Mouse (Mus musculus) spleen, adult 18-20 months (tissue): ENCODE measurements at regions not wholly inside any gene's neighbourhood (a gene's known extent, or its start where the extent isn't known, plus 50 kb on each side); places are given as distances from the start of the nearest gene placed in this dataset.
A peak's percentile ranks its signal among the peaks of the same experiment; 100 is the strongest.

Source experiments
- DNase-seq, 2 experiments: peaks; one replicate each; pipeline ENCODE4 v3.0.0; 2022; ENCODE audit warnings: mixed read lengths in 2 of 2

DNA sequence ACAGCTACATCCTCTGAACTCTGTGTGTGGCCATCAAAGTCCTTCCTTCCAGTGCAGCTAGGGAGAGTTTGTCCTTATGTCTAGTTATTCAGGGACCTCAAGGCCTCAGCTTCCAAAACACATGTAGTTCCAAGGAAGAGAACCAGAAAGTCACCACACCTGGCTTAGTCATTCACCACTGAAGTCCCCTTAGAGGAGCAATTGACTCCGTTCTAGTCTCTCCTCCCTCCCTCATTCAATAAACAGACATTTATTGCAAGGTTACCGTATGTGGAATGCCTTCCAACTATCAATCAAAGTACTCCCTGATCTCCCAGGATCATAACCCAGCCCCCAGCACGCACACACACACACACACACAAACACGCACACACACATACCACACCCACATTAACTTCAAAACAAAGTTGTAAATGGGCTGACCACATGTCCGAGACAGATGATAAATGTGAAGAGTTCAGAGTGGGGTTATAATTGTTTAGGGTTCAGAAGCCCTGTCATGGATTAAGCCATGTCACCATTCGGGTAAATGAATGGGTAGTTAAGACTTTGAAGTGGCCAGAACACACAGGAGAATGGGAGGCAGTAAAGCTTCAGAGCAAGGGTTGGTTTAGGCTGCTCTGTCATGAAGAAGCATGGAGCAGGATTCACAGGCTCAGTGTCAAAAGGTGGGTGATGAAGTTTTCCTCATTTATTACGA, 141.4 kb downstream of the Irs2 start:
- no peak for DNase-seq

DNA sequence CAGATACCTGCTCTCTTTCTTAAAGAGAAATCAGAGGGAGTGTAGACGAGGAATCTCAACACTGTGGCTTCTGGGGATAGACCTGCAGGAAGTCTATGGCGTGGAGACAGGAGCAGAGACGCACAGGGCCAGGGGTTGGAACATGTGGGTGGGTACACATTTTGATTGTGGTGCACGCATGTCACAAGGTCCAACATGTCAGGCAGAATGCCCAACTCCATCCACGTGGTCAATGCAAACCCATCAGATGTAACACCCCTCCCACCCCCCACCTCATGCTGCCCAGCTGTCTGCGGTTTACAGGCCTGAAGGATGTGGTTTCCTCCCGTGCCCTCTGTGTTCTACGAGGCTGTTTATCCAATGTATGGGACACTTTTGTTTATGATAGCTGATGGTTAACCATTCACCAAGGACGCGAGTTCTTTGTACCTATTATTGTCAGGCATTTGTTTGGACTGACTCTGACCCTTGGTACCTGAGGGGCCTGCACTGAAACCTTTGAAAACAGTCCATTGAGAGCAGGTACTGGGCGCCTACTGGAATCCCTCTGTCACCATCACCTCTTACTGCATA, 142.2 kb downstream of the Irs2 start:
- DNase-seq: no peak

DNA sequence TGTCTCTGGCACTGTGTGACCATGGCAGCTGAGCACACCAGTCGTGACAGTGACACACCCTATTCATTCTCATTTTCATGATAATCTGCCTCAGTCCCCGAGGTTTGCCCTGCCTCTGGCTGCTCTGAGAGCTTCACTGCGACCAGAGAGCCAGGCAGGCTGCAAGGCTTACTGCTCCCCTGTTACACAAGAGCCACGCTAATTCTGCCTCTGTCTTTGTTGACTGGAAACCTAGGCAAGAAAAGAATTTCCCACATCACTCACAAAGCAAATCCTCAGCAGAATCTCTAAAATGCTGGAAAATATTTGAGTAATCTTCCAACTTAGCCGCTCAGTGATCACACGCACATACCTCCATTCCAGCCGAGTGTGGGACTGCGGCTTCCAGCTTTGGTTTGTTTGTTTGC, 142.8 kb downstream of the Irs2 start:
- DNase-seq: no peak

DNA sequence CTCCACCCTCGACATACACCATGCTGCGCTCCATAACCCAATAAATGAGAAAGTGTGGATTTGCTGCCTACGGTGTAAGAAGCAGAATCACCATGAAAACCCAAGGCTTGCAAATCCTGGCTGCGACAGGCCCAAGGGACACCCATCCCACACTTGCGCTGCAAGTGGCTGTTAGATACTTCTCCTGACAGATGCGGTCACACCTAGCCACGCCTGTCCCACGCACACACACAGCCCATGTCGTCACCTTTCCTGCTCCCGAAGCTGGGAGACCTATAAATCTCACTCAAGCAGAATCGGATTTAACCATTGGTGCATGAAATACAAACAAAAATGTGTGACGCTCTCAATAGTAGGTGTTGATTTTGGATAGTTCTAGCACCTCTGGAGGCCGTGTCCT, 145.8 kb downstream of the Irs2 start:
- no peak for DNase-seq

DNA sequence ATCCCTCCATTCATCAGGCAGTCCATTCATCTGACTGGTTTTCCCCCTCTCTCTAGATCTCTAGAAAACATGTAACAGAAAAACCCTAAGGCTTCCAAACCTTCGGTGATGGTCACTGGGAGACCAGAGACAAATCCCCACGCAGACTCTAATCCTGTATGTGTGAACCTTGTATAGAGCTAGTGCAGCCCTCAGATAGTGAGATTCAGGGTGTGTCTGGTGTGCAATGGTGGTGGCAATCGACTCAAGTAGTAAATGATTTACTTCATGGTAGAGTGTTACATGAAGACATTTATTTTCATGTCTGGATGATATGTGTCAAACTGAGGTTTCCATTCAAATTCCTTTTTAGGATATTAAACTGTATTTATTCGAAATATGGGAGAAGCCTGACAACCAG, 147.4 kb downstream of the Irs2 start:
- no peak for DNase-seq

DNA sequence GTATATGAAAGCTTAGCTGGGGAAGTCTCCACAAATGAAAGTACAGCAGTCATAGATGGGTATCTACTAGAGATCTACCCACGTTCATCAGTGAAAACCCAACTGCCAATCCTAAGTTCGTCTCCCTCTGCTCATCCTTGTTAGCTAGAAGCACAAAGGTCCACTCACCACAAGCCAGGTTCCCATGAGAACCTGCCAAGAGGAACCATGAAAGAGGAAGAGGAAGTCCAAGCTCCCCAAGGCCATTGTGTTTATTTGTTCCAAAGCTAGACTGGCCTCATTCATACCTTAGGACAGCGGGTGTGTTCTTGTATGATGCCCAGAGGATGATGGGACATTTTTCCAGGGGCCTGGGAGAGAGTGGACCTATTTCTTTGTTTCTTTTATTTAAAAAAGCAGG, 150.4 kb downstream of the Irs2 start:
- DNase-seq: no peak

DNA sequence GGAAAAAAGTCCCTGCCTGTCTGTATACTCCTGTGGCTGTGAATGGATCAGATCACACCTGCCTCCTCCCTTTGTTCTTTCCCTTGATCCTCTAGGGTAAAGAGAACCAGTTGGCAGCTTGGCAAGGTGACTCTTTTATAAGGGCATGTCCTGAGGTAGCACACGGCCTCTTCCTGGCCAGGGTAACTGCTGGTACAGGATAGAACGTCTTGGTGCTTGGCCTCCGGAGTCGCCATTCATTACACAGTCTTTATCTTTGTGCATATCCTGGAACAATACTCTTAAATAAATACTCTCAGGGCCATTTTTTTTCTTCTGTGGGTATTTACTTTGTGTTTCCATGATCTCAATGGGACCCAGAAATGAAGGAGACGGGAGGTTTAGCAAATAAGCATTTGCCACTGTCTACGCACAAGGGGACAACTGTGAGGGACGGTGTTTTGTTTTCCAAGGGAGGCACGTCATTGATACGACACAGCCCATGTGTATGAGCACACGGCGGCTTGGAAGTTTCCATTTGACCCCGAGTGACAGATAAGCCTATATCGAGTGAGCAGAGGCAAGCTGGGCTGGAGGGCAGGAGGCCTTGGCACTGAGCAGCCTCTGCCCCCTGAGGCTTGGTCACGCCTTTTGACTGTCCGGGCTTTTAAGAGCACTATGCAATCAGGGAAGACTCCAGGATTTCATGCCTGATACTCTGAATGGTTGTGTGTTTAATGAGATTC, 151.1 kb downstream of the Irs2 start:
- DNase-seq: no peak

DNA sequence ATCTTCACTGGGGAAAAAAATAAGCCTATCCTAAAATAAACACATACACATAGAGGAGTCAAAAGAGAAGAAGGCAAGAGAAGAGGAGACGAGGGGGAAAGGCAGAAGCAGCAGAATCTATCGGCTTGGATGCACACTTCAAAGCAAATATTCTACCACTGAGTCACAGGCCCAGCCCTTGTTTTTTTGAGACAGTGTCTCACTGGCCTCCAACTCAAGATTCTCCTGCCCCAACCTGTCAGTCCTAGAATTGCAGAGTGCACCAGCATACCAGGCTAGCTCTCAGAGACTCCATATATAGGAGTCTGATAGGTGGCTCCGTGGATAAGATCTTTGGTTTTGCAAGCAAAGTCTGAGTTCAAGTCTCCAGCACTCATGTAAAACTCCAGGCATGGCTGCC, 152.6 kb downstream of the Irs2 start:
- no peak for DNase-seq

DNA sequence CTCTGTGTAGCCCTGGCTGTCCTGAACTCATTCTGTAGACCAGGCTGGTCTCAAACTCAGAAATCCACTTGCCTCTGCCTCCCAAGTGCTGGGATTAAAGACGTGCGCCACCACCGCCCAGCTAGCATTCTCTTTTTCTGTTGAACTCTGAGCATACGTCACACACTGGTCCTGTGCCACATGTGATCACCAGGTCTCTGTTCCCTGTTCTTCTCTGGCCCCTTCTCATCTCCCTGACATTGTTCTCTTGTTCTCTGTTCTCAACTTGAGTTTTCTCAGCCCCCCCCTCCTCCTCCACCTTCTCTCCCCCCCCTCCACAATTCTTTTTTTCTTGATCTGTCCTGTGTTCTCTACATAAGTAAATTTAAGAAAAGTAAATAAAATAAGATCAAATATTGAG, 153.1 kb downstream of the Irs2 start:
- no peak for DNase-seq

DNA sequence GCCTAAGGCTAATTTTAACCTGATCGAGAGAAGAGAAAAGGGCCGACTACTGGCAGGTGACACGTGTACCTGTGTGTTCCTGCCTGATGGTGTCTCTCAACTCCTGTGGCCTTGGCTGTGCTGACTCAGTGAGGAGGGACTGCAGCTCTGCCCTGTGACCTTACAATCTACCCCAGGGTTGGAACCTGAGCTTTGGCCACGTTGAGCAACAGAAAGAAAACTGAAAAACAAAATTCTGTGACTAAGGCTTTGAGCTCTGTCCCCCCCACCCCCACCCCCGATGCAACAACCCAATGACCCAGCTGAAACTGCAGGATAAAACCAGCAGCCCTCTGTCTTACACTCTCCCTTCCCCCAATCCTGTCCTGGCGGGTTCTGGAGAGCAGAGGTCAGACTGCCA, 153.7 kb downstream of the Irs2 start:
- DNase-seq: no peak

DNA sequence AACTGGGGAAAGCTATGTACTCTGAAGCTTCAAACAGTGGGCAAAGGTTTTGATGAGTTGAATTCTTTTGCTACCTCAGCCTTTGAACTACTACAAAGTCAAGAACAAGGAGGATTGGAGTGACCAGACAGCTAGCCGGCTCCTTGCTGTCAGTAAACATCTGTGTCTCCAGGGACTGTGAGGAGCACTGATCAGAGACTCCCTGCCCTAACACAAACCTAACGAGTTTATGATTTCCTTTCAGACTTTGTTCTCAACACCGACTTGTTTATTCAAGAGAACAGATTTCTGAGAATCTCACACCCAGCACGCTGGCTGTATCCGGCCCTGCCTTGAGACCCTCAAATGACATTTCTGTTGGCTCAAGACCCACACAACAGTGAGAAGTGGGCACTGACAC, 154.4 kb downstream of the Irs2 start:
- DNase-seq: no peak

DNA sequence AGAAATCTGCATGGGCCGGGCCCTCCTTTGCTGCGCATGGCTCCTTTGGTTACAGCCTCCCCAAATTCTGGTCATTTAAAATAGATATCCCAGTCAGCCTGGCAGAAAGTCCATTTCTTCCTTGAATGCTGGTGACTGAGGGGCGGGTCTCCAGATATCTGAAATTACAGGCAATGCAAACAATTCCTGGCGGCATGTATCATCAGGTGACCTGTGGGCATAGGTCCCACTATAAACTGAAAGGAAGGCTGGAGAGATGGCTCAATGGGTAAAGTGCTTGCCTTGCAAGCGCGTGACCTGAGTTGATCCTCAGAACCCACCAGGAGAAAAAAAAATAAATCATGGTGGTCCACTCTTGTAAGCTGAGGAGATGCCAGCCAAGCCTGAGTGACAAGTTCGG, 158.3 kb downstream of the Irs2 start:
- no peak for DNase-seq

DNA sequence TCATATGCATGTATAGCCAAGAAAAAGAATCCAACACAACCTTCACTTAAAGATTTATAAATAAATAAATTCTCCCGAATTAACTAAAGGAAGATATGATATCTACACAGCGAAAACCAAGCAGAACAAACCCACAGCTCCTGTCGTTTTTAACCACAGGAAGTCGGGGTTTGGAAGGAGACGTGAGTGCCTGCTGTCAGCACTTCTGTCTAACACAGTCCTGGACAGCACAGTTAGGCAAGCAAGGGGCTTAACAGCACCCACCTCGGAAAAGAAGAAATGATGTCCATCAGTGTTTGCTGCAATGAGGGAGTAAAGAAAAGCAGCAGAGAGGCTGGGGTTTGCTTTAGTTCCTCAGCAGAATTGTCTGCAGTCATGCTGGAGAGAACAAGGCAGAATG, 162.7 kb downstream of the Irs2 start:
- DNase-seq: no peak

DNA sequence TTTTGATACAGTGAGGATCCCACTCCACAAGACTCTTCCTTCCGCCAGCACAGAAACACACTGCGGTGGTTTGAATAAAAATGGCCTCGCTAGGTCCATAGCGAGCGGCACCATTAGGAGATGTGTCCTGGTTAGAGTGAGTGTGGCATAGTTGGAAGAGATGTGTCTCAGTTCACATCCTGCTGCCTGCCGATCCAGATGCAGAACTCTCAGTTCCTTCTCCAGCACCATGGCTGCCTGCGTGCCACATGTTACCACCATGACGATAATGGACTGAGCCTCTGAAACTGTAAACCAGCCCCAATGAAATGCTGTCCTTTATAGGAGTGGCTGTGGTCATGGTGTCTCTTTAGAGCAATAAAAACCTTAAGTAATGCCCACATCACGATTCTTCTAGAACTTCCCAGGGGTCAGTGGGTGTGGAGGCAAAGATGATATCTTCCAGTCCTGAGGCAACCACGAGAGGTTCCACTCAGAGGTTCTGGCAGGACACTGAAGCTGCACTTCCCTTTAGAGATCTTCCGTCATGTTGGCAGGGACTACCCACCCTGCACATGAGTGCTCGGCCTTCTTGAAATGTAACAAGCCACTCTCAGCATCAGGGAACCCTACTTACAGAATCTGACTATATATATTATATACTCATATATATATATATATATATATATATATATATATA, 167.3 kb downstream of the Irs2 start:
- DNase-seq: no peak

DNA sequence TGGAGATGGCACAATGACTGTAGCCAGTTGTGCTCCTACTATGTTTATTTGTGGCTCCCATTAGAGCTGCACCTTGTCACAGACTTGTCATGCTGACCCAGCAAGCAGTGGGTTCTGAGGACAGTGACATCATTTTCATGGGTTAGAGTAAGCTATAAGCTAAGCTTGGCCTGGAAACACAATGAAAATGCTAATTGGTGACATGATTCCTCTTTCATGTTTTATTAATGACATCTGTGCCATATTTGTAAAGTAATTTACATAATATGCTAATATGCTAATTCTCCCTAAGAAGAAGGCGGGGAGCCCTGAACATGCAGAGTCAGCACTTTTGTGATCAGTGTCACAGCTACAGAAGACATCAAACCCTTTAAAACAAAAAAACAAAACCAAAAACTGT, 168.2 kb downstream of the Irs2 start:
- no peak for DNase-seq

DNA sequence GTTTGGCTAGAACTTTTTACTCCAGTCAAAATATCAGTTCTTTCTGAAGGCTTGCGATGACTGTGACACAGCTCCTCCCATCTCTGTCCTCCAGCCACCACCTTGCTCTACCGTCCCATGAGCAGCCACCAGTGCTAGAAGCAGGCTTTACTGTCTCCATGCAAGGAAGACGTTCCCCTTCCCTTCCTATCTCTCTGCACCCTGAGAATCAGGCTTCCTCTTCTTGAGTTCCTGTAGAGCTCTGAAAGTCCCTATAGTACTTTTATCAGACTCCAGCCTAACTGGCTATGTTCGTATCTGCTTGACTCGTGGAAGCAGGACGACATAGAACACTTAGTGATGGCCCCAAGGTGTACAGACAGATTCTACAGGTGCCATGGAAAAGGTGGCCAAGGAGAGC, 173.2 kb downstream of the Irs2 start:
- DNase-seq: no peak

DNA sequence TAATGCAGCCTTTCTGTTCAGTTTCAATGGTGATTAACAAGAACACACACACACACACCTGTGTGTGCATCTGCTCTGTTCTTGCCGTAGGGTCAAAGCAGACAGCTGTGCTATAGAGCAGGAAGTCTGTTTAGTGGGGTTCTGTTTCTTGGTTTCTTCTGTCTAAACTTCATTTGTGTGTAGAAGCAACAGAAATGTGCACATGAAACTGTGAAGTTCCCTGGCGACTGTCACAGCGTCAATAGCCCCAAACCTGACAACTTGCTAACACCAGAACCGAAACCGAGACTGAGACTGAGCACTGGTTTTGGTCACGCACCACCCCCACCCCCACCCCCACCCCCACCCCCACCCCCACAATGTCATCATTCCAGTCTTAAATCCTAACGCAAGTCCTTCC, 176.4 kb downstream of the Irs2 start:
- no peak for DNase-seq

DNA sequence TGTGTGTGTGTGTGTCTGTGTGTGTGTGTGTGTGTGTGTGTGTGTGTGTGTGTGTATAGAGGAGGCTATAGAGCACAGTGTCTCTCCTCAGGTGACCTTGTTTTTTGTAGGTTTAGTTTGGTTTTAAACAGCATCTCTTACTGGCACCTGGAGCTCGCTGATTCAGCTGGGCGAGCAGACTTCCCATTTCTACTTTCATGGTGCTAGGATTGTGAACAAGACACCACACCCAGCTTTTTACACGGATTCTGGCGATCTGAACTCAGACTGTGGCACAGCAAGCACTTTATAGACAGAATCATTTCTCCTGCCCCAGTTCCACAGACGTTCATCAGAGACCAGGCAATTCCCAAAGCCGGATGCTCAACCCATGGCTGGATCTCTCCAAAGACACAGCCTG, 177.0 kb downstream of the Irs2 start:
- peak; percentile 27 to 33 for DNase-seq

DNA sequence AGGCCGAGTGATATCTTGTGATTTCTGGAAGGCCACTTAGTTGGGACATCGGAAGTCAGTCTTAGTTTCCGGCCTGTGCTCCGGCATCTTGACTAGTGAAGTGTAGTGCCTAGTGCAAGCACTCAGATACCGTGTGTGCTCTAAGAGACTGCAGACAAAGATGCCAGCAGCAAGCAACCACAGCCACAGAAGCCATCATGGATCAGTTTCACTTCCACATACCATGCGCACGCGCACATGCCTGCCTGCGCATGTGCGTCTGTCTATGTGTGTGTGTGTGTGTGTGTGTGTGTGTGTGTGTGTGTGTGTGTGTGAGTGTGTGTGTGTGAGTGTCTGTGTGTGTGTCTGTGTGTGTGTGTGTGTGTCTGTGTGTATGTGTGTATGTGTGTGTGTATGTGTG, 177.4 kb downstream of the Irs2 start:
- DNase-seq: peak; percentile 58 to 59

DNA sequence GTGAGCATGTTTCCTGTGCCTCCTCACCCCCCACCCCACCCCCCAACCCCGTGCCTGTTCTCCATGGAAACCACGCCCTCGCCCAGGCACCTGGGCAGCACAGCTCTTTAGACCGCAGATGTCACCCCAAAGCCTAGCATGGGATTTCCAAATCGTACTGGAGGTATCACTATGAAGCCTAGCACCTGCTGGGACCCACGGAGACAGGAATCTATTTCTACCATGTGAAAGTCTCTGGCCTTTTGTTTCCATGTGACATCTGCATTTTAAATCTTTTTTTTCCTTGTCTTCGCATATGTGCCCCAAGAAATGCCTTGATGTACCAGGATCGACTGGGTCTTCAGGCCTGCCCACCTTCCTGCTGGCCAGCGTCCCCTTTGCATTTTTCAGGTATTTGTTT, 179.7 kb downstream of the Irs2 start:
- no peak for DNase-seq

DNA sequence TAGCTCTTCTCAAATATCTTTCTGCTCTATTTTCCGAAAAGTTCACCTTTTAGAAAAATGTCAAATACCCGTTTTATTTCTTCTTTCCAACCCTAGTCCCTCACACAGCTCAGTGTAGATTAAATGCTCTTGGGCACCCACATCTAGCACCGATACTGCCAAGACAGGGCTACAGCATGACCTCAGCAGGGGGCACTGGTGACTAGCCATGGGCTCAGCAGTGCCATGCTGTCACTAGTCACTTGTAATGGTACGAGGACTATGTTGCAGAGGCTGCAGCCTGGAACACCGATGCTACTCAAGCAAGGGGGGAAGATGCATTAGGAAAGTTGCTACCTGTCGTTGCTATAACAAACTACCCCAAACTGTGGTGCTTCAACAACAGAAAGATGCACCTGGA, 180.7 kb downstream of the Irs2 start:
- DNase-seq: peak; percentile 32 to 50

DNA sequence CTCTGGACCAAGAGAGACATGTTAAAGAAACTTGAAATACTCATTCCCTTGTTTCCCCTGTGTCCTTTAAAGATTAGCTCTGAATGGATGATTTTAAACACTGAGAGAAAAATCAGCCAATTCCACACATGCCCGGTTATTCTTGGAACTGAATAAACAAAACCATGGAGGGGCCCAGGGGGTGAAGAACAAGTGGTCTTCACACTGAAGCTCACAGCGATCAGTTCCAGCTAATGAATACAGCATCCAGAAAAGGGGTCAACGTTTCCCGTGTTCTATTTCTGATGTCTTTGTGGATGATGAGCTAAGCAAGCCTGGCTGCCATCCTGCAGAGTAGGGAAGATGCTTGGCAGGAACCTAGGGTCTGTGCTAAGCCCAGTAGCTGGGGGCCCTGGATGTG, 182.3 kb downstream of the Irs2 start:
- no peak for DNase-seq

DNA sequence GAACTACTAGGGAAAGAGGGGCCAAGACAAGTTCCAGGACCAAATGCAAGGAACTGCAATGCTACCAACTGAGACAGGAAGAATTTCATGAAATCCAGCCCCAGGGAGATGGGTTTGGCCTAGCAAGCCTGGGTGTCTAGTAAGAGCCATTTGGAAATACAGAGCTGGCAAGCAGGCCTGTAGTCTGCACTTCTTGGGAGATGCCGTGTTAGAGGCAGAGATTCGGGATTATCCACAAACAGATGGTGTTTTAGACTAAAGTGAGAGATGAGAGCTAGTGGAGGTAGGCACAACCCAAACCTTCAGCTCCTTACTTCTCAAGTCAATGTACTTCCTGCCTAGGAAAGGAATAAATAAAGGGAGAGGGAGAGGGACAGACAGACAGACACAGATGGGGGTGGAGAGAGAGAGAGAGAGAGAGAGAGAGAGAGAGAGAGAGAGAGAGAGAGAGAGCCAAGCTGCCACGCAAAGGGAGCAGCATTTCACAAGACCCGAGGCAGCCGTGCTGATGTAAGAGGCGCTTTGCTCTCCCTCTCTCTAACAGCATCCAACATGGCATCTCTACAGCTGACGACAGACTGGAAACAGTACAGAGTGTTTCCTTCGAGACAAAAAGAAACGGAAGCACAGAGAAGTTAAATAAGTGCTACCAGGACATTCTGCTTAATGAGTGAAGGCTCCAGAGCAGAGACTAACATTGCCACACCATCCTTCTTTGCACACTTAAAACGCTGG, 182.9 kb downstream of the Irs2 start:
- no peak for DNase-seq
